Mouse (Mus musculus) kidney, embryonic 16.5 days (tissue): Measurements from ENCODE around the gene Ddx11. TPM values are rescaled to one million over a fixed set of nuclear protein-coding genes. Genes with fewer than 3 reads are reported as not detected.

ENCODE experiments used
- polyA plus RNA-seq: library from polyadenylated mRNA; unstranded; fragments of >200 nt; fragmentation: Nextera tagmentation; extraction: Ambion mirVana; gene quantifications from 2 replicates; pipeline ENCODE4 v1.2.1, GENCODE M21; 2015

The Ddx11 gene
- polyA plus RNA-seq, 1 experiment from 2014 or later, result 22.4 TPM

Other genes starting within 250 kb of the Ddx11 start
- gene Ralbp1, start 237.7 kb upstream of the Ddx11 start, polyA plus RNA-seq, result 68.7 and 71.0 TPM in 2 replicates
- 131 and 136 TPM in 2 replicates for gene Twsg1, start 172.3 kb upstream of the Ddx11 start, polyA plus RNA-seq
- 24.1 and 28.0 TPM in 2 replicates for gene Ankrd12, start 46.4 kb upstream of the Ddx11 start, polyA plus RNA-seq
- 385 and 423 TPM in 2 replicates for gene Ndufv2, start 22.0 kb upstream of the Ddx11 start, polyA plus RNA-seq
- 45.6 and 50.7 TPM in 2 replicates for gene Washc1, start 12.0 kb upstream of the Ddx11 start, polyA plus RNA-seq